Mouse (Mus musculus) cerebellum, adult 2 months (tissue): ENCODE results near the gene Slc6a5.

Experiments
- CTCF ChIP-seq: fragments of 200-500 bp; IDR thresholded peaks from 2 replicates; pipeline ENCODE4 v1.5.1; 2011; ENCODE audit warnings: low read depth, mild to moderate bottlenecking, control low read depth, low read length, moderate library complexity, borderline replicate concordance; ENCODE audit not compliant: insufficient read depth
- POLR2A ChIP-seq: fragments of 200-500 bp; IDR thresholded peaks from 2 replicates; pipeline ENCODE4 v1.6.1; 2011; ENCODE audit warnings: low read length, control low read depth, borderline replicate concordance; ENCODE audit not compliant: insufficient read depth

DNA sequence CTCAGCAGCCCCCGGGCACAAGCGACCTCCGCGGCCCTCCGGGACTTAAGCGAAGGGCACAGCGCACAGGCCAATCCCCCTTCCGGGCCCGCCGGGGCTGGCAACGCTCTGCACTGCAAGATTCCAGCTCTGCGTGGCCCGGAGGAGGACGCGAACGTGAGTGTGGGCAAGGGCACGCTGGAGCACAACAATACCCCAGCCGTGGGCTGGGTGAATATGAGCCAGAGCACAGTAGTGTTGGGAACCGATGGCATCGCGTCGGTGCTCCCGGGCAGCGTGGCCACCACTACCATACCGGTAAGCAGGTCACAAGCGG is 2.0 kb downstream of the Slc6a5 start:
- TF ChIP-seq CTCF, result no peak
- TF ChIP-seq POLR2A, result no peak
